Mouse (Mus musculus) liver (tissue): ENCODE results near the gene Ppfibp2.

Experiments
- DNase-seq: peaks from one replicate; pipeline ENCODE4 v3.0.0-alpha.2; 2020; ENCODE audit warnings: mixed read lengths

The Ppfibp2 gene

DNA sequence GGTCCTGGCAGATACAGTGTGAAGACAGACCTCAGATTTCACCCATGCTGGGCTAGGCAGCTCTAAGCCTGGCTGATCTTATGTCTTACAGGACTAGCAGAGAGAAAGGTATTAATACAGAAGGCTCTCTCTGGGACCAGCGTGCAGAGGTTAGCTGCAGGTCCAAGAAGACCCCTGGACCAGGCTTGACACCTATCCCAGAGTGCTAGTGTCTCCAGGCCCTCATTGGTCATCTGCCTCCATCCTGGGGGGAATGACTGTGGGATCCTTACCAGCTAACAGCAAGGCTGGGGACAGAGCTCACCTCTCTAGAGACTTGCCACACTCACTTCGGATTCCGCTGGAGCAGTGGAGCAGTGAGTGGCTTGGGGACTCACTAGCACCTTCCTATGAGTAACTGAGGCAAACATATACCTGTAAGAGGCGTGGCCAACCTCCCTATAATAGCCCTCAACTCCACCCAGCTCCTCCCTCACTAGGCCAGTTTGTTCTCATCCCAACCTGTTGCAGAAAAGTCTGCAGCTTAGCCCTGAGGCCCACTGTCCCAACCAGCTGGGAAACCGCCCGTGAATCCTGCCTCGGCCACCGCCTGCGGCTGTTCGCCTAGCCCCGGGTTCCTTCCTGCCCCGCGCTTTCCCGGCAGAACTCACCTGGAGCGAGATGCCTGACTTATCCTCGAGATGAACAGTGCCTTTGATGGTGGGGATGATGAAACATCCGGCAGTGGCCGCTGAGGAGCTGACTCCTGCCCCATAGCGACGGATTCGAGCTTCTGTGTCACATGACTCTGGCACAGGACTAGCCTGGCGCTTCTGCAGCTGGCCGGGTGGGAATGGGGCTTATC is 162.5 kb downstream of the Ppfibp2 start, which contains the start of gene Cyb5r2:
TSS of gene Cyb5r2 (minus strand) at position 725 of the 844 bp plus-strand sequence.
- peak; percentile 14 for DNase-seq

DNA sequence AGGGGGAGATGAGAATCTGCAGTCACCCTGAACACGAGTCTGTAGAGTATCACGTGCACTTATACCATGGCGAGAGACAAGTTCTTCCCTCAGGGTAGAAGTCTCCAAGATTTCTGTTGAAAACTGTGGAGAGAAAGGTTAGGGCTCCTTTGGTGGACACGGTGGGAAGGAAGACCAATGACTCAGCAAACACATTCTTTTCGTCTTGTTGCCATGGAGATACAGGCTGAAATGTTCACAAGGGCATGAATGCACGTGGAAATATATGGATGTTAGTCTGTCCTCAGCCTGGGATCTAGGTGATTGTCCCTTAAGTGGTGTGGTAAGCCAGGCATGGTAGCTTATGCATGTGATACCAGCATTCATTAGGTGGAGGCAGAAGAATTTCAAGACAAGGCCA is 175.8 kb downstream of the Ppfibp2 start:
- DNase-seq, result no peak

DNA sequence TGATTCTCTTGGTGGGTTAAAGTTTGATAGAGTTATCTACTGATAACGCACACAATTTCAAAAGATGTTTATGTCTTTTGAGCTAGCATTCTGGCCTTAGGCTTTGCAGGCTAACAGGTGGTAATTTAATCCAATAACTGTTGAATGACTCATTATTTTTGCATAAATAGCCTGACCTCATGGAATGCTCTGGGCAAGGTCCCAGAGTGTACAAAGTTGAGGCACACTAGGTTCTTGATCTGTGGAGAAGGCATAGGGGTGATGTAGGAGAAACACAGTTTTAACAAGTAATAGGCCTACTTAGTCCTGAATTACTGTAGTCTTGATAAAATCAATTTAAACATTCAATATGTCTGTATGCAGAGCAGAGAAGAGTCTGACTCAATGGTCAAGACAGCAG is 183.2 kb downstream of the Ppfibp2 start:
- no peak for DNase-seq

DNA sequence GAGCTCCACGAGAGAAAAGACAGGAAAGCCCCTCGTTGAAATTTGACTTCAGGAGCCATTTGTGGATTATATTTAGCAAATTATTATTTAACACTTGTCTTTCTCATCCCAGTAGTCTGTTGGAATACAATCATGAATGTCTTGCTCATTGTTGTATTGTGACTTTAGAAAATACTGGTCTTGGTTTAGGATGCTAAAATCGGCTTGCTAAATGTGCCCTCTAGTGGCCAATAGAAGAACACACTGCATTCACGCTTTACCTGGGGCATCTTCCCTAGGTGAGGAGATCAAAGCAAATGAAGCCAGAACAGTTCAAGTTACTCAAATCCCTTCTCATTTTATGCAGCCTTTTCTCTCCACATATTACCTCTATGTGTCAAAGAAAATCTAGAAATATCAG is 184.6 kb downstream of the Ppfibp2 start:
- no peak for DNase-seq

DNA sequence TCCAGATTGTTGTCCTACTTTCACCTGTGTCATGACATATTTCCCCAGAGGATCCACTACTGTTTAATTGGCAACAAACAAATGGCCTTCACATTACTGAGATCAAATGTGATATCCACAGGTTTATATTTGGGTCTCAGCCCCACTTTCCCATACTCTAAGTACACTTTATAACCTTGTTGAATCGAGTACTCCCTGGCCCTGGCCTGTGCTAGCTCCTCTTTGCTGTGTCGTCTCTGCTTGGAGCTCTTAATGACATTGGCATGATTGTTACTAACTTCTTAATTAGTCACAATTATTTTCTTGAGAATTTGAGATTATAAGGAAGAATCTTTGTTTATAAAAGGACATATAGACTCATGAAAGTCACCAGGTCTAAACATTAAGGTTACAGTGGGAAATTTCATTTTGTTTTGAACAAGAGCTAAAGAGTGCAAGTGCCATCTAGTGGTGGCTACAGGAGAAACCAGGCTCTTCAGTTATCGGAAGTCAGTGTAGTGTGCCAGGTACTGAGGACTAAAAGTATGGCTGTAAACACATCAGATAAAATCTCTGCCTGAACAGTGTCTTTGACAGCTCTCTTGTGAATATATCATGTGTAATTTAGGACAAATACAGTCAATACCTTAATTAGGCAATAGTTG is 193.1 kb downstream of the Ppfibp2 start:
- DNase-seq, result no peak

DNA sequence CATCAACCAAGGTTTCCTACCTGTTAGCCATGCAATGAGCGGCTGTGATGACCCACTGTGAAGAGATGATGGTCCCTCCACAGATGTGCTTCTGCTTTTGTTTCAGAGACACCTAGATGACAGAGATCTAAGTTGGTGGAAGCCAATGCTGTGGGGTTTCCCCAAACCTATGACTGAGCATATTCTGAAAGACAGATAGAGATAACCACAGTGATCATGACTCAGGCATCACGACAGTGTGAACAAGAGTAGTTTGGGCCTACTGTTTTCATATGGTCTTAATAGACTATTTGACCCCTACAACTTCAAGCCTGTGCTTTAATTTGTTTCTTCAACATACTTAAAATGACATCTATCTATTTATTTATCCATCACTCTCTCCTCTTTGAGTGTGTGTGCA is 201.5 kb downstream of the Ppfibp2 start:
- no peak for DNase-seq
